Mouse (Mus musculus) gastrocnemius, postnatal 10 days (tissue): ENCODE measurements around the gene Gm20532. TPM values are rescaled to one million over a fixed set of nuclear protein-coding genes. Genes with fewer than 3 reads are reported as not detected.

Source experiments
- DNase-seq: peaks from one replicate; pipeline ENCODE4 v3.0.0; 2021; ENCODE audit warnings: mixed read lengths
- total RNA-seq, 2 experiments: library from RNA; stranded (reverse); gene quantifications; 2 replicates each; pipeline ENCODE4 v1.2.3; 2021

Gene Gm20532
- total RNA-seq, 2 experiments from 2014 or later = 0.40 TPM; not detected in 1

DNA sequence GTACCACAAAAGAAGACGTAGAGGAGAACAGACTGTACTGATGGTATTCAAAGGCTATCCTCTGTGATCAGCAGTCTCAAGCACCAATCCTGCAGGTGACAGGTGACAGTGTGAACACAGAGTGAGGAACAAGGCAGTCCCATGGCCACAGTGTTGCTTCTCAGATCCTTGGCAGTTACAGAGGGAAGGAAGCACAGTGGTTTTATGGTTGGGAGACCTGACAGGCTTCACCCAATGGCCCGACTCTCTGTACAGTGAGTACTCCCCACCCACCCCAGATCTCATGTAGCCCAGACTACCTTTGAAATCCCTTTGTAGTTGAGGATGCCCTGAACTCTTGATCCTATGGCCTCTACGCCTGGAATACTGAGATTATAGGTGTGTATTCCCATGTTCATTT lies 39.0 kb downstream of the Gm20532 start:
- no peak for DNase-seq

DNA sequence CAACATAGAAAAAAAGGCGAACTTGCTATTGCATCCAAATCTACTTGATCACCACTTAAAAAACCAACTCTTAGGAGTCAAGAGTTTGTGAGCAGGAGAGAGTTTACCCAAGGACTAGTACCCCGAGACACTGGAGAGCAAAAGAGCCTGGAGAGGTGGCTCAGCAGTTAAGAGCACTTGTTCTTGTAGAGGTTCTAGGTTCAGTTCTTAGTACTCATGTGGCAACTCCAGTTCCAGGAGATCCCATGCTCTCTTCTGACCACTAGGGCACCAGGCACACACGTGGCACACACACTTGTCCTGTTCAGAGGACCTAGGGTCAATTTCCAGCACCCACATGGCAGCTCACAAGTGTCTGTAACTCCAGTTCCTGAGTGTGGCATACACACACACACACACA lies 39.6 kb downstream of the Gm20532 start:
- no peak for DNase-seq

DNA sequence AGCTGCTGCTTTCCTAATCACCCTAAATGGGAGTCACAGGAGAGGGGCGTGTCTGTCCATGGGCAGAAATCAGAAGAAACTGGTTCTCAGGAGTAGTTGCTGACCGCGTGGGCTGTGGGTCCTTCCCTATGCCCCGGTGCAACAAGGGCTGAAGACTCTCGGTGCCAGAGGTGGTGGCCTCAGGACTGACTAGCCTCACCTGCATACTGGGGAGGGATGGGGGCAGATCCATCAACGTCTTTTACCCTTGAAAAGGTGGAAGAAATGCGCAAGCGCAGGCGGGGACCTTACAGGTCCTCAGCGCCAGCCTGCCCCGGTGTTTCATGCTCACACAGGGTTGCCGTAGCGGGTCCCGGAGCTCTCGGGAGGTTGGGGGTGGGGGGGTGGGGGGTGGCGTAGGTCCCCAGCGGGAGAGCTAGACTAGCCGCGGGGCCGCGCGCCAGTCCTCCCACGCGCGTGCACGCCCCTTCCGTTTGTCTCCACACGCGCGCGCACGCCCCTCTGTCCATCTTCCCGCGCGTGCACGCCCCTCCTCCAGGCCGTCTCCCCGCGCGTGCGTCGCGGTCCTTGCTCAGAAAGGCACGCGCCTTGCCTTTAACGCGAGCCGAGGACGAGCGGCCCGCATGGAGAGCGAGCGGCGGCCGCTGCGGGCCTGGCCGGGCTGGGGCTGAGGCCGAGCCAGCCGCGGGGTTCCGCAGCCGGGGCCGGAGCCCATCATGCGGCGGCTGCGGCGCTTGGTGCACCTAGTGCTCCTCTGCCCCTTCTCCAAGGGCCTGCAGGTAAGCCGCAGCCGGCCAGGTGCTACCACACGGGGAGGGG lies 41.7 kb downstream of the Gm20532 start, which contains the start of gene Fam69b:
TSS of gene Fam69b (plus strand) at position 537 of the 819 bp plus-strand sequence.
- DNase-seq = peak; percentile 71

- DNase-seq = no peak
Measured at GRCm38 (mm10) chr2:26628792-26629437, 42.5 kb downstream of the Gm20532 start.

DNA sequence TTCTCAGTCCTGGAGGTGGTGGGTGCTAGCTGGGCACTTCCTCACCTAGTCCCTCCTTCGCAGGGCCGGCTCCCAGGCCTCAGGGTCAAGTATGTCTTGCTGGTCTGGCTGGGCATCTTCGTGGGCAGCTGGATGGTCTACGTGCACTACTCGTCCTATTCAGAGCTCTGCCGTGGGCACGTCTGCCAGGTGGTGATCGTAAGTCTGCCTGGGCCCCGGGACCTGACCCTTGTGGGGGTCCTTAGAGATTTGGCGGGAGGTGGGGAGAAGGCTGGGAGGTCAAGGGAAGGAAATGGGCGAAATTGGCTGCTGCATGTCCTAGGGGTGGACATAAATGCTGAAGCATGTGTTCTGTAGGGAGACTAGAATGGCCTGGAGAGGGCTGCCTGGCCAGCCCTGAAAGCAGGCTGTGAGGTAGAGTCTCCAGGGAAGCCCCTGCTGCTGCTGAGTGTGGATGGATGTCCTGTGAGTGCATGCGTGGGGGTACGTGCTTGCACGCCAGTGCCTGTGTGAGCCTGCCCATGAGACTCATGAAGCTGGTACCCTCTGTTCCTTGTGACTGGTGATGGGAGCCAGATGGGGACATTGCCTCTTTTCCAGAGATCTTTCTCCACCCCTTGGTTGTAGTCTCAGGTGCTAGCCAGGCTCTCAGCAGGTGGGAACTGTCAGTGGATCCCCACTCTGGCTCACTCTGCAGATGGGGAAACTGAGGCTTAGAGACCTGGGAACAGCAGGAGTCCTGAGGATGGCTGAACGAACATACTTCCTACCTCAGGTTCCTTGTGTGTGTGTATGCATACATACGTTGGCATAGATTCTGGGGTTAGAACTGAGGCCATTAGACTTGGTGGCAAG lies 46.3 kb downstream of the Gm20532 start:
- DNase-seq = no peak

DNA sequence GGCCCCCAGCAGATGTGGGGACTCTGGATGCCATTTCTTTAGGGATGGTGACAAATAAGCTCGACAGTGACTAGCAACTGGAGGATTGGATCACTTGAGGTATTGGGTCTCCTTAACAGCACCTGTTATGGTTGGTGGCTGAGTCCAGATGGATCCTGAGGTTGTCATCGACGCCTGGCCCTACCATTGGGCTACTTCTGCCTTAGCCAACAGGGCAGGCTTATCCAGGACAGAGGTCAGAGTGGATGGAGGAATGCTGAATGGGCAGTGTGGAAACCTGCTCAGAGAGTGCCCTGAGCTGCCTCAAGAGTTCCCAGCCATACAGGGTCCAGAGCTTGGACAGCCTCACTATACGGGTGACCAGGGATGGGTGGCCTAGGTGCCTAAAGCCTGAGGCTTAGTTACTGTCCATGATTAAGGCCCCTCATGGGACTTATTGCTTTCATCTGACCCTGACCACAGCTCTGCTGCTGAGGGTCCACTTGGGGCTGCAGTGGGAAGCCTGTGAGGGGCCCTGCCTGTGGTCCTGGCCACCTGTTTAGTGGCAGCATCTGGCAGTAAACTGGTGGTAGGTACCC lies 47.6 kb downstream of the Gm20532 start:
- no peak for DNase-seq

- DNase-seq = no peak
Measured at GRCm38 (mm10) chr2:26634629-26635488, 48.4 kb downstream of the Gm20532 start.

DNA sequence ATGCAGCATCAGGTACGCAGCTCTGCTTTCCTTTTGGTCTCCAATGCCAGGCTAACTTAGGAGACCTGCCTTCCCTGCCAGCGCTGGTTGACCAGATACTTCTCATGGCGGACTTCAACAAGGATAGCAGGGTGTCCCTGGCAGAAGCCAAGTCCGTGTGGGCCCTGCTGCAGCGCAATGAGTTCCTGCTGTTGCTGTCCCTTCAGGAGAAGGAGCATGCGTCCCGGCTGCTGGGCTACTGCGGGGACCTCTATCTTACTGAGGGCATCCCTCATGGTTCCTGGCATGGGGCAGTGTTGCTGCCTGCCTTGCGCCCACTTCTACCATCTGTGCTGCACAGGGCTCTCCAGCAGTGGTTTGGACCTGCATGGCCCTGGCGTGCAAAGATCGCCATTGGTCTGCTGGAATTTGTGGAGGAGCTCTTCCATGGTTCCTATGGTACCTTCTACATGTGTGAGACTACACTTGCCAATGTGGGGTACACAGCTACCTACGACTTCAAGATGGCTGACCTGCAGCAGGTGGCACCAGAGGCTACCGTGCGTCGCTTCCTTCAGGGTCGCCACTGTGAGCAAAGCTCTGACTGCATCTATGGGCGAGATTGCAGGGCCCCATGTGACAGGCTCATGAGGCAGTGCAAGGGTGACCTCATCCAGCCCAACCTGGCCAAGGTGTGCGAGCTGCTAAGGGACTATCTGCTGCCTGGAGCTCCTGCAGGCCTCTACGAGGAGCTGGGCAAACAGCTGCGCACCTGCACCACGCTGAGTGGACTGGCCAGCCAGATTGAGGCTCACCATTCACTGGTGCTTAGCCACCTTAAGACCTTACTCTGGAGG lies 49.3 kb downstream of the Gm20532 start:
- no peak for DNase-seq

DNA sequence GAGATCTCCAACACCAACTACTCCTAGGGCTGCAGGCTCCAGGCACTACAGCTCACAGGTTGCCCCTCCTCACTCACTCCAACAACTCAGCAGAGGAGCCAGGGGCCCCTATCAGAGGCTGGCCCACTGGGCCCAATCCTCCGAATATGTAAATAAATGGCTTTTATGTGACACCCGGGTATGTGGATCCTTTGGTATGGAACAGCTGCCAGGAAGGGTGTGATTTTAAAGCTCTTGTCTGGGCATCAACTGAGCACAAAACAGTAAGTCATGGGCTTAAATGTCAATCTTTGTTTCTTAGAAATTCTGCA lies 49.8 kb downstream of the Gm20532 start:
- DNase-seq = no peak

DNA sequence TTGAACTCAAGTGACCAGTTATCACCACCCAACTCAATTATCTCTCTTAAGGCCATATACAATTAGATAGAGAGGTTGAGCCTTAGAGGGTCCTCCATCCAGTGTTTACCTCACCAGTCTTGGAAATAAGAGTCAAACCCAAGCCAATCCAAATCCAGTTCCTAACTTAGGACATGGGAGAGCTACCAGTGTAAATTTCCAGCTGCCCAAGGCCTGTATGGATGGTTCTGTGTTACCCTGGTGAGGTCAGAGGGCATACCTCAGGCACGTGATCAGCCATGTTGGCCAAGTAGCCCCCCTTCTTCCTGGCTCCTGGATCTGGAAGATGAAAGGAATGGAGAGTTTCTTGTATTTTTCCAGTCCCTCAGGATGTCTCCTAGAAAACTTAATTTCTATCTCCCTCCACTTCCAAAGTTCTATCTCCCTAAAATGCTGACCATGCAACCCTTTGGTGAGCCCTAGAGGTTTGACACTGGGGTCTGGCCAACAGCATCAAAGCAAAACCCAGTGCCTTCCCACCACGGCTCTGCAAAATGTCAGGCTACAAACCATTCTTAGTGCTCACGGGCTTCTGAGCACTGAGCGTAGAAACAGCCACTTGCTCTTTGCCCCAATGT lies 51.0 kb downstream of the Gm20532 start:
- no peak for DNase-seq

DNA sequence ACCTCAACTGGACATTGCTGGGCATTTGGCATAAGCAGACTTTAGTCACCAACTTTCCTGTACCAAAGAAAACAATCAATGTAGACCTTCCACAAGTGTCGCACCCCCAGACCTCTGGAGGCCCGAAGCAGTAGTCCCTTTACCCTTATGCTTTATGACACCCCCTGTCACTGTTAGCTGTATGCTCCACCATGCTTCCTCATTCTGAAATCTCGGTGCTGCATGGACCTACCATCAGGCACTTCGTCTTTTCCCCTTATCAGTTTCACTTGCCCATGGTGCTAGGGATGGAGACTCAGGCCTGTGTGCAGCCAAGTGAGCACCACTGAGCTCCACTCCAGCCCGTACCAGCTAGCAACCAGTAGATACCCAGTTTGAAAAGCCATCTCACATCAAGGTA lies 51.6 kb downstream of the Gm20532 start:
- no peak for DNase-seq

DNA sequence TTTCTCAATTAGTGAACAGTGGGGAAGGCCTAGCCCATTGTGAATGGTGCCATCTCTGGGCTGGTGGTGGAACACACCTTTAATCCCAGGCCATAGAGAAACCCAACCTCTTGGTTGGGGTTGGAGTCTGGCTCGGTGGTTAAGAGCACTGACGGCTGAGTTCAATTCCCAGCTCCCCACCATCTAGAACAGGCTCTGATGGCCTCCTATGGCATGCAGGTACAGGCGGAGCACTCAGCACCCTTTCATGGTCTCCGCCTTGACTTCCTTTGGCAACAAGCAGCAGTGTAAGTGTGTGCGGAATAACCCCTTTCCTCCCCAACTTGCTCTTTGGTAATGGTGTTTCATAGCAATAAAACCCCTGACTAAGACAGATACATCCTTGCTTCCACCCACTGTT lies 52.1 kb downstream of the Gm20532 start:
- DNase-seq = no peak

GRCm38 (mm10) chr2:26639083-26639482 lies 52.6 kb downstream of the Gm20532 start:
- no peak for DNase-seq

DNA sequence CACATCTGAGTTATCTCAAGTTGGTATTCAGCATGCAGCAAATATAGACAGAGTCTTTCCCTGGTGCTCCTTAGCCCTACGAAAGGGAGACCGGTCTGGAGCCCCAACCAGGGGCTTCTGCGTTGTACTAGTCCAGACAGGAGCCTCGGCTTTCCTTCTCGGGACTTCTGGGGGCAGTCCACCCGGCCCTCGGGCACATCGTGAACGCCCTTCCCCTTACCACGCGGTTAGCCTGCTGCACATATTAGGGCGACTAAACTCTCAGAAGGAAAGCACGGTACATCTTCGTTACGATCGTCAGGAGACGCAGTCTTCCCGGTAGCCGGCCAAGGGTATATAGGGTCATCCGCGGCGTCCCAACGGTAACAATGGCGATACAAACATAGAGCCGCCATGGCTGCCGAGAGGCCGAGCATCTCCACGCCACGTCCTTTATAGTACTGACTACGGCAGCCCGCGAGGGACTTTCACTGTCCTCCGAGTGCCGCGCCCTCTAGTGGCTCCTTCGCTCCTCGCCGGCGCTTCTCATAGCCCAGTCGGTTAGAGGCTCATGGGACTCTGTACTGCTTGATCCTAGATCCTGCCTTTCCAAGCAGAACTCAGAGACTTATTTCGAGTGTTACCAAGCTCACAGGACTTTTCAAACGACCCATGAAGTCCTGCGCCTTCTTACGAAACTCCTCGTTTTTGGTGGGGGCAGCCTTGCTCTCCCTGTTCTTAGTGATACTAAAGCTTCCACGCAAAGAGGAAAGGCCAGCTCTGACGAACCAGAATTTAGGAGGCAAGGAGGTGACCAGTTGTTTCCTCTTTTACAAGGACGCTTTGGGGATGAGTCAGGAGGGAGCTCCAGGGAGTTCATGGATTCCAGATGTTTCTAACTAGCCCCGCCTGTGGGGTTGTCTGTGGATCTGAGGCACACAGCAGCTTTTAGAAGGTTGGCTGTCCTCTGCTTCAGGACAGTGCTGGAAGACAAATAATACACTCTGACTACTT lies 53.7 kb downstream of the Gm20532 start:
- DNase-seq = peak; percentile 100

GRCm38 (mm10) chr2:26641006-26641647 lies 54.7 kb downstream of the Gm20532 start:
- no peak for DNase-seq

DNA sequence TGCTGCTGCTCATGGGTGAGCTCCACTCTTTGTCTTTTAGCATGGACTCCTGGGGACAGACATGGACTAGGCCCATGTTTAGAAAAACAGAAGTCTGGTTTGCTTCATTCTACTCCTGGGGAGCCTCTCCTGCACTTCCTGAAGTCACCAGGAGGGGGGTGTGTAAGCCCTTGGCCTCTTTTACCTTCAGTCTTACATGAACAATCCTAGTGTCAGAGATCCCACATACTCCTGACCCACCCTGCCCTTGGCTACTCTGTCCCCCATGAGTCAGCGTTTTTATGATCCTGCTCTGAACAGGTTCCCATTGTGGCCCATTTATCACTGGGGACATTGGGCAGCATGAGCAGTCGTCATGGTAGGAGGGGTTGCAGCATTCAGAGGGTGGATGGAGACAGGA lies 57.5 kb downstream of the Gm20532 start:
- peak; percentile 47 for DNase-seq

- peak; percentile 59 for DNase-seq
Measured at GRCm38 (mm10) chr2:26646643-26647293, 60.3 kb downstream of the Gm20532 start.

DNA sequence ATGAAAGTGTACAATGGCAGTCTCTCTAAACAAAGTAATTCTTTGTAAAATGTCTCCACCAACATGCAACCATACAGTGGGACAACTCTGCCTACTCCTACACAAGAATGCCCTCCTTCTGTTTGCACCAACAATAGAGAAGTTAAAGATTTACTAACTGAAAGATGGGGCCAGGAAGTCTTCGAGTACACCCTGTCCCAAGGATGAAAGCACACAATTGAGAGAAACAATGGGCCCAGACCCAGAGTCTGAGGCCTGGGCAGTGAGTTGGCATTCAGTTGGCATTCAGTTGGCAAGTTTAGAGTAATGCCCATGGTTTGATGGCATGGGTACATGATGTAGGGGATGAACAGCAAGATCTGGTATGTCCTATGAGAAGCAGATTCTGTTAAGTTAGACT lies 68.2 kb downstream of the Gm20532 start:
- DNase-seq = no peak
